Mouse (Mus musculus): ENCODE results near the gene Spesp1. TPM values are rescaled to one million over a fixed set of nuclear protein-coding genes. Genes with fewer than 3 reads are reported as not detected.

Gene Spesp1
- polyA plus RNA-seq, 1 experiment, result not detected

- H3K27me3 ChIP-seq (replicated peaks), result peaks cover 26% of the 10 kb centered on the region
- no peak for TF ChIP-seq GATA1 (IDR thresholded peaks at IDR 0.05; ENCODE audit: borderline replicate concordance, low read length)
- no peak for TF ChIP-seq FLI1 (IDR thresholded peaks at IDR 0.05; ENCODE audit: low read length)
- H3K9me3 ChIP-seq, result peaks cover 11% of the 10 kb centered on the region
- H3K4me1 ChIP-seq, result peaks cover 18% of the 10 kb centered on the region
- H3K4me3 ChIP-seq (replicated peaks), result no peak overlapping the region
- H3K36me3 ChIP-seq (replicated peaks; ENCODE audit: low read length), result no peaks in the 10 kb centered on the region
These were observed 51.0 kb downstream of the Spesp1 start for GRCm38 (mm10) chr9:62231046-62231445.

- Histone ChIP-seq H3K36me3 (replicated peaks; ENCODE audit: low read length) (no peaks in the 10 kb centered on the region), H3K9me3 (peaks cover 10% of the 10 kb centered on the region), H3K4me3 (replicated peaks) (no peak overlapping the region), H3K4me1 (peaks cover 15% of the 10 kb centered on the region), H3K27me3 (replicated peaks) (peaks cover 26% of the 10 kb centered on the region)
- no peak for TF ChIP-seq FLI1 (IDR thresholded peaks at IDR 0.05; ENCODE audit: low read length)
- TF ChIP-seq GATA1 (IDR thresholded peaks at IDR 0.05; ENCODE audit: borderline replicate concordance, low read length), result no peak
These were observed 52.0 kb downstream of the Spesp1 start for GRCm38 (mm10) chr9:62229985-62230384.

- no peaks in the 10 kb centered on the region for H3K4me1 ChIP-seq
- TF ChIP-seq GATA1 (IDR thresholded peaks at IDR 0.05; ENCODE audit: borderline replicate concordance, low read length), result no peak
- TF ChIP-seq FLI1 (IDR thresholded peaks at IDR 0.05; ENCODE audit: low read length), result no peak
- no peaks in the 10 kb centered on the region for H3K36me3 ChIP-seq (replicated peaks; ENCODE audit: low read length)
- peaks cover 38% of the 10 kb centered on the region for H3K27me3 ChIP-seq (replicated peaks)
- H3K9me3 ChIP-seq, result no peaks in the 10 kb centered on the region
- no peak overlapping the region for H3K4me3 ChIP-seq (replicated peaks)
These were observed 59.5 kb downstream of the Spesp1 start for GRCm38 (mm10) chr9:62222481-62222880.

GRCm38 (mm10) chr9:62222029-62222428, 60.0 kb downstream of the Spesp1 start:
- Histone ChIP-seq H3K4me3 (replicated peaks) (no peak overlapping the region), H3K9me3 (no peaks in the 10 kb centered on the region), H3K4me1 (no peaks in the 10 kb centered on the region), H3K27me3 (replicated peaks) (peaks cover 40% of the 10 kb centered on the region), H3K36me3 (replicated peaks; ENCODE audit: low read length) (no peaks in the 10 kb centered on the region)
- TF ChIP-seq FLI1 (IDR thresholded peaks at IDR 0.05; ENCODE audit: low read length) (no peak), GATA1 (IDR thresholded peaks at IDR 0.05; ENCODE audit: borderline replicate concordance, low read length) (no peak)

Other genes starting within 250 kb of the Spesp1 start
- gene Glce, start 159.6 kb downstream of the Spesp1 start, polyA plus RNA-seq (2012; ENCODE audit: insufficient read depth, low replicate concordance), result 0.82 TPM in 1 of 2 replicates, not detected in the other
- gene Anp32a, start 59.1 kb upstream of the Spesp1 start, polyA plus RNA-seq (2012; ENCODE audit: insufficient read depth, low replicate concordance), result 15.3 and 263 TPM in 2 replicates

All from megakaryocyte, embryonic 14.5 days (primary cell).